Mouse (Mus musculus) olfactory bulb, adult 2 months (tissue): ENCODE results near the gene Atp6v1e1. TPM values are rescaled to one million over a fixed set of nuclear protein-coding genes. Genes with fewer than 3 reads are reported as not detected.

Experiments used
- H3K27ac ChIP-seq: fragments of 200-500 bp; 2 replicates; pipeline ENCODE4 v1.5.1; 2012; ENCODE audit warnings: low read depth, low read length; ENCODE audit not compliant: insufficient read depth
- H3K4me1 ChIP-seq: fragments of 200-500 bp; 2 replicates; pipeline ENCODE4 v1.6.1; 2012; ENCODE audit warnings: low read length; ENCODE audit not compliant: control insufficient read depth, insufficient read depth
- H3K4me3 ChIP-seq: fragments of 200-500 bp; 2 replicates; pipeline ENCODE4 v1.5.1; 2012; ENCODE audit warnings: mild to moderate bottlenecking, low read depth, low read length, moderate library complexity; ENCODE audit not compliant: insufficient read depth
- CTCF ChIP-seq: fragments of 200-500 bp; IDR thresholded peaks from 2 replicates; pipeline ENCODE4 v1.5.1; 2012; ENCODE audit warnings: low read depth, mild to moderate bottlenecking, low read length, moderate library complexity; ENCODE audit not compliant: insufficient read depth
- POLR2A ChIP-seq: fragments of 200-500 bp; IDR thresholded peaks from 2 replicates; pipeline ENCODE4 v1.6.1; 2012; ENCODE audit warnings: mild to moderate bottlenecking, low read depth, low read length, moderate library complexity; ENCODE audit not compliant: insufficient read depth
- WGBS: fragments of 180-500 bp; shearing (Covaris S2); methylation state at CpG from one replicate; pipeline ENCODE4 v1.1.7; 2018; 5-methylcytosine and 5-hydroxymethylcytosine counted together
- polyA plus RNA-seq: library from polyadenylated mRNA; stranded (reverse); fragments of >200 nt; gene quantifications from 2 replicates; pipeline ENCODE4 v1.2.4, GENCODE M21; 2012; ENCODE audit warnings: low replicate concordance; ENCODE audit not compliant: missing spikeins, insufficient read depth, insufficient read length

Atp6v1e1 gene
- polyA plus RNA-seq, 1 experiment = not detected

DNA sequence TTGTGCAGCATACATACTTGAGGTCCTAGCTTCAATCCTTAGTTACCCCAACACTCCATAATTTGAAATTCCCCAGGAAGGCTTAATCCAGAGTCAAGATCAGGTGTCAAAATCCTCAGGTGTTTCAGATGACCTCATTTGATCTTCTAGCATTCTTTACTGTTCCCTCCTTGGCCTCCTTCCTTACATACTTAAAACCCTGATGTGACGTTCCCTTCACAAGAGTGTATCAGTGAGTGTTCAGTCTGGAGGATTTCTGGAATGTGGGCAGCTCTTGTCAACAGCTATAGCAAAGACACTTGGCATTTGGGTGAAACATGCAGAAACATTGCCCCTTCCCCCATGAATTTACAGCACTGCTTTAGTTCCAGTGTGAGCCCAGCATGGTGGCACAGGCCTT lies 52.6 kb downstream of the Atp6v1e1 start:
- TF ChIP-seq POLR2A = no peak
- TF ChIP-seq CTCF = no peak
- WGBS = 82% methylated on average over 1 of the region's 1 CpGs
- H3K4me1 ChIP-seq = no peaks in the 10 kb centered on the region
- no peak overlapping the region for H3K27ac ChIP-seq
- H3K4me3 ChIP-seq = no peak overlapping the region

DNA sequence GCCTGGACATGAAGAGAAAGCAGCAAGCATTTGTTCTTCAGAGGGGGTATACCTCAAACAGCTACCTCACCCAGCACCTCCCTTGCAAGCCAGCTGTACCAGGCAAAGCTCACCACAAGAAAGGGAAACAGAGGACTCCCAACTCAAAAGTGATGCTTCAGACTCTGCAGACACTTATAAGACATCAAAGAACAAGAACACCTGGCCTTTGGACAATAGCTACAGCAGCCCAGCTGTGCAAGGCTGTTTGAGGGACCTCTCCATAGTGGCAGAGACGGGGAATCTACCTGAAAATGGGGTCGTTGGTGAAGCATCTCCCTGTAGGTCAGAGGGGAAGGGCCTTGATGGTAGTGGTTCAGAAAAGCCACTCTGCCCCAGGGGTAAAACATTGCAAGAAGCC lies 61.4 kb downstream of the Atp6v1e1 start:
- 89% methylated on average over 2 of the region's 2 CpGs for WGBS

DNA sequence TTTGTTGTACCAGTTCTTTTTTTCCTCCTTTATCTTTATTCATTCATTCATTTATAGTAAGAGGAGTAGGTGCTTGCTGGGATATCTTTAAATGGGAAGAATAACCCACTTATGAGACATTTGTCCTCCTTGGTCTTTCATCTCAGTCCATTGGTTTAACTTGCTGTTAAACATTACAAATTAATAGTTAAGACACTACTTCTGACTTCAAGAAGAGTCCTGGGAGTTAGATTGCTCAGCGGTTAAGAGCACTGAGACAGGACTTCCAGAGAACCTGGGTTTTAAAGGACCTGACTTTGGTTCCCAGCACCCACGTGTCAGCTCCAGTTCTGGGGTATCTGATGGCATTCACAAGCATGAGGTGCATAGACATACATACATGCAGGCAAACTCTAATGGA lies 76.2 kb downstream of the Atp6v1e1 start:
- Histone ChIP-seq H3K4me1 (no peaks in the 10 kb centered on the region), H3K4me3 (no peak overlapping the region), H3K27ac (no peak overlapping the region)
- 98% methylated on average over 2 of the region's 2 CpGs for WGBS
- no peak for TF ChIP-seq POLR2A
- TF ChIP-seq CTCF = no peak

More for the DNA sequence above, 61.4 kb downstream of the Atp6v1e1 start:
- H3K27ac ChIP-seq = no peak overlapping the region
- no peak for TF ChIP-seq POLR2A
- TF ChIP-seq CTCF = no peak
- H3K4me3 ChIP-seq = no peak overlapping the region
- no peaks in the 10 kb centered on the region for H3K4me1 ChIP-seq

Other genes with a start within 250 kb of the Atp6v1e1 start
- gene Cecr2, start 156.4 kb downstream of the Atp6v1e1 start, polyA plus RNA-seq = not detected in 2 replicates
- not detected in 2 replicates for gene Slc25a18, start 49.2 kb downstream of the Atp6v1e1 start, polyA plus RNA-seq
- not detected in 2 replicates for gene Bcl2l13, start 13.4 kb upstream of the Atp6v1e1 start, polyA plus RNA-seq
- gene Bid, start 94.1 kb upstream of the Atp6v1e1 start, polyA plus RNA-seq = not detected in 2 replicates